Mouse (Mus musculus): ENCODE results near the gene Gm4952. TPM values are rescaled to one million over a fixed set of nuclear protein-coding genes. Genes with fewer than 3 reads are reported as not detected.

Gm4952 gene
- total and polyA plus RNA-seq, 3 experiments: 0.17 to 0.26 TPM; not detected in 1

DNA sequence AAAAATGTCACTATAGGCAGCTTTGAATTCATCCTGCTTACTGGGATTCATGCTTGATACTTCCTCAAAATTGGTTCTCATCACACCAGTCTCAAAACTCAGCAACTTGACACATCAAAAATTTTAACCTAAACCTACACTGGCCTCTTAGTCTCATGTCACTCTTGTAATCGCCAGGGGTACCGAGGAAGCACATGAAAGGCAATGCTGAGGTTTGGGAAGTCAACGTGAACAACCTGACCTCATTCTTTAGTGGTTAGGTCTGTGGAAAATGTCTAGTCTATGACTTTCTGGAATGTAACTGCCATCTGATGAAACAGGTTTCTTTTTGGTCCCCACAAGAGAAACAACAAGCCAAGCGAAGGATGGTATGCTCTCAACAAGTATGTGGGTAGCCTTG is 35.2 kb downstream of the Gm4952 start:
- Histone ChIP-seq H3K27me3 (replicated peaks) (no peaks in the 10 kb centered on the region), H3K27ac (ENCODE audit: insufficient read depth, low read depth) (no peak overlapping the region), H3K4me3 (replicated peaks in 1 of 3; ENCODE audit: low read depth in 2 of 3, low read length in 2 of 3, poor library complexity in 1 of 3) (no peak overlapping the region), H3K36me3 (replicated peaks in 1 of 2; ENCODE audit: control insufficient read depth in 1 of 2, insufficient read depth in 1 of 2, low read length in 1 of 2) (no peaks in the 10 kb centered on the region), H3K9ac (ENCODE audit: insufficient read depth, low read depth) (no peak overlapping the region), H3K79me2 (replicated peaks; ENCODE audit: control insufficient read depth, extremely low read depth, insufficient read depth, poor library complexity, severe bottlenecking) (no peaks in the 10 kb centered on the region), H3K9me3 (replicated peaks; ENCODE audit: low read length) (no peaks in the 10 kb centered on the region), H3K4me2 (ENCODE audit: insufficient read depth, low read depth, poor library complexity, severe bottlenecking) (no peak overlapping the region), H3K4me1 (ENCODE audit: control insufficient read depth in 1 of 2, insufficient read depth in 2 of 2) (peaks cover 0 to 4% of the 10 kb centered on the region in 2 experiments; a peak in 1 of 4 replicates)
- DNase-seq (ENCODE audit: extremely low read depth): no peak
- dilution Hi-C loops (cut with MboI; ENCODE audit: extremely low pct_ligation_motif_present, extremely low pct_unique_long_range_greater_than_20kb, low sequenced_read_pairs): no loop called here
- in situ Hi-C loops (cut with MboI; ENCODE audit: low pct_ligation_motif_present, low pct_unique_long_range_greater_than_20kb, low sequenced_read_pairs): no loop called here
- no peak for TF ChIP-seq POLR2A (IDR thresholded peaks at IDR 0.05; ENCODE audit: low read depth, low read length)
- TF ChIP-seq MEF2A (IDR thresholded peaks at IDR 0.05; ENCODE audit: borderline replicate concordance, low read depth, low read length): no peak
- TF ChIP-seq ELF1 (IDR thresholded peaks at IDR 0.05; ENCODE audit: low read depth, low read length): no peak

DNA sequence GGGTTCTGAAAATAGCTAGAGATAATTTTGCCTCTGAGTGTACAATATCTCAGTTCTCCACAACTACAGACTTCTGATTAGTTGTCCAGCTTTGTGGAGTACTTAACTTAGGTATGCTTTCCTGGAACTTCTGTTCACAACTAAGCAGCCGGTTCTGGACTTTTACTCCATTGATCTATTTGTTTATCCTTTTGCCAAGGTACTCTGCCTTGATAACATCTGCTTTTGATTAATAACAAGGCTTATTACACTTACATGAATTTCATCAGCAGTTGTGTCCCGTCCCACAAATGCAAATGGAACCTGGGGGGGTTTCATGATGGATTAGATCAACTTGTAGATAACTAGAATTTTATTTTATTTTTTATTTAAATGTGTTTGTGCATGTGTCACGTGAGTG is 37.1 kb downstream of the Gm4952 start:
- no peak for TF ChIP-seq USF2 (conservative IDR thresholded peaks at IDR 0.05; ENCODE audit: low read depth, low read length)
- TF ChIP-seq GABPA (IDR thresholded peaks at IDR 0.05; ENCODE audit: insufficient replicate concordance, low read depth, low read length): no peak
- no peak for TF ChIP-seq NELFE (IDR thresholded peaks at IDR 0.05; ENCODE audit: low read depth, low read length)
- no peak for TF ChIP-seq MEF2A (IDR thresholded peaks at IDR 0.05; ENCODE audit: borderline replicate concordance, low read depth, low read length)
- no peak for TF ChIP-seq MAZ (IDR thresholded peaks at IDR 0.05; ENCODE audit: low read depth, low read length)
- no peak for TF ChIP-seq ZKSCAN1 (IDR thresholded peaks at IDR 0.05; ENCODE audit: borderline replicate concordance, low read depth, low read length)
- no peak for TF ChIP-seq CHD1 (IDR thresholded peaks at IDR 0.05; ENCODE audit: low read depth, low read length)
- TF ChIP-seq MXI1 (IDR thresholded peaks at IDR 0.05; ENCODE audit: low read depth, low read length): no peak
- no peak for TF ChIP-seq CHD2 (IDR thresholded peaks at IDR 0.05; ENCODE audit: low read length)

DNA sequence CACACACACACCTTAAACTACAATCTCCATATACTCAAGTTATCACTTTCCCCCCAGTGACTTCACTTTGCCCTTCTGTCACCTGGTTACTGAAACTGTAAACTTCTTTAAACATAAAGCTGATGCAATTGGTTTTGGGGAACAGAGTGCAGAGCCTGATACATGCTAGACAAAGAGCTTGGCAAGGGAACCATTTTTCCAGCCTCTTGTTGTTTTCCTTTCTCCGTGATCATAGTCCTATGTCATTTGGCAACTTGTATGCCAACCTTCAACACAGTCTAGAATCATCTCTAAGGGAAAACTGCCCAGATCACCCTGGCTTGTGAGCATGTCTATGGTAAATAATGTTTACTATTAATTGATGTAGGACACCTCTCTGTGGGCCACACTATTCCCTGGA is 38.3 kb downstream of the Gm4952 start:
- Histone ChIP-seq H3K36me3 (replicated peaks in 1 of 2; ENCODE audit: control insufficient read depth in 1 of 2, insufficient read depth in 1 of 2, low read length in 1 of 2) (no peaks in the 10 kb centered on the region), H3K4me1 (ENCODE audit: control insufficient read depth in 1 of 2, insufficient read depth in 2 of 2) (peaks cover 0 to 5% of the 10 kb centered on the region in 2 experiments; a peak in 1 of 4 replicates), H3K9ac (ENCODE audit: insufficient read depth, low read depth) (no peak overlapping the region), H3K27ac (ENCODE audit: insufficient read depth, low read depth) (no peak overlapping the region), H3K27me3 (replicated peaks) (no peaks in the 10 kb centered on the region), H3K4me2 (ENCODE audit: insufficient read depth, low read depth, poor library complexity, severe bottlenecking) (peak overlapping the region; percentile 13; the same call in 1 of the 2 replicates), H3K79me2 (replicated peaks; ENCODE audit: control insufficient read depth, extremely low read depth, insufficient read depth, poor library complexity, severe bottlenecking) (no peaks in the 10 kb centered on the region), H3K4me3 (replicated peaks in 1 of 3; ENCODE audit: low read depth in 2 of 3, low read length in 2 of 3, poor library complexity in 1 of 3) (no peak overlapping the region), H3K9me3 (replicated peaks; ENCODE audit: low read length) (no peaks in the 10 kb centered on the region)
- dilution Hi-C loops (cut with MboI; ENCODE audit: extremely low pct_ligation_motif_present, extremely low pct_unique_long_range_greater_than_20kb, low sequenced_read_pairs) (no loop called here), in situ Hi-C loops (cut with MboI; ENCODE audit: low pct_ligation_motif_present, low pct_unique_long_range_greater_than_20kb, low sequenced_read_pairs) (no loop called here)
- TF ChIP-seq ELF1 (IDR thresholded peaks at IDR 0.05; ENCODE audit: low read depth, low read length): no peak
- TF ChIP-seq RCOR1 (conservative IDR thresholded peaks at IDR 0.05; ENCODE audit: low read depth, low read length): no peak
- no peak for TF ChIP-seq USF2 (conservative IDR thresholded peaks at IDR 0.05; ENCODE audit: low read depth, low read length)
- no peak for TF ChIP-seq MAFK (IDR thresholded peaks at IDR 0.05; ENCODE audit: insufficient replicate concordance, low read length)
- no peak for TF ChIP-seq ZKSCAN1 (IDR thresholded peaks at IDR 0.05; ENCODE audit: borderline replicate concordance, low read depth, low read length)
- TF ChIP-seq MAX (IDR thresholded peaks at IDR 0.05; ENCODE audit: low read length): no peak
- no peak for TF ChIP-seq SMC3 (IDR thresholded peaks at IDR 0.05; ENCODE audit: low read depth, low read length)
- no peak for TF ChIP-seq PAX5 (IDR thresholded peaks at IDR 0.05; ENCODE audit: low read length)
- TF ChIP-seq MAZ (IDR thresholded peaks at IDR 0.05; ENCODE audit: low read depth, low read length): no peak
- no peak for TF ChIP-seq JUND (conservative IDR thresholded peaks at IDR 0.05; ENCODE audit: low read depth, low read length)
- TF ChIP-seq MXI1 (IDR thresholded peaks at IDR 0.05; ENCODE audit: low read depth, low read length): no peak
- TF ChIP-seq CHD1 (IDR thresholded peaks at IDR 0.05; ENCODE audit: low read depth, low read length): no peak
- no peak for TF ChIP-seq GABPA (IDR thresholded peaks at IDR 0.05; ENCODE audit: insufficient replicate concordance, low read depth, low read length)
- TF ChIP-seq CTCF (conservative IDR thresholded peaks at IDR 0.05 in 1 of 2, IDR thresholded peaks at IDR 0.05 in 1 of 2; ENCODE audit: low read depth in 2 of 2, low read length in 2 of 2): no peak
- DNase-seq (ENCODE audit: extremely low read depth): no peak

More for the DNA sequence above, 37.1 kb downstream of the Gm4952 start:
- H3K4me1 ChIP-seq (ENCODE audit: control insufficient read depth in 1 of 2, insufficient read depth in 2 of 2): peaks cover 0 to 5% of the 10 kb centered on the region in 2 experiments; a peak in 1 of 4 replicates
- H3K9ac ChIP-seq (ENCODE audit: insufficient read depth, low read depth): no peak overlapping the region
- dilution Hi-C loops (cut with MboI; ENCODE audit: extremely low pct_ligation_motif_present, extremely low pct_unique_long_range_greater_than_20kb, low sequenced_read_pairs): no loop called here
- no peaks in the 10 kb centered on the region for H3K36me3 ChIP-seq (replicated peaks in 1 of 2; ENCODE audit: control insufficient read depth in 1 of 2, insufficient read depth in 1 of 2, low read length in 1 of 2)
- no peaks in the 10 kb centered on the region for H3K27me3 ChIP-seq (replicated peaks)
- no peak overlapping the region for H3K4me2 ChIP-seq (ENCODE audit: insufficient read depth, low read depth, poor library complexity, severe bottlenecking)
- no peak overlapping the region for H3K27ac ChIP-seq (ENCODE audit: insufficient read depth, low read depth)
- H3K79me2 ChIP-seq (replicated peaks; ENCODE audit: control insufficient read depth, extremely low read depth, insufficient read depth, poor library complexity, severe bottlenecking): no peaks in the 10 kb centered on the region
- H3K9me3 ChIP-seq (replicated peaks; ENCODE audit: low read length): no peaks in the 10 kb centered on the region
- in situ Hi-C loops (cut with MboI; ENCODE audit: low pct_ligation_motif_present, low pct_unique_long_range_greater_than_20kb, low sequenced_read_pairs): no loop called here
- no peak for DNase-seq (ENCODE audit: extremely low read depth)
- H3K4me3 ChIP-seq (replicated peaks in 1 of 3; ENCODE audit: low read depth in 2 of 3, low read length in 2 of 3, poor library complexity in 1 of 3): no peak overlapping the region
